Mouse (Mus musculus) liver, adult (tissue): ENCODE measurements around the gene Ninj1.

Experiments
- GATA4 ChIP-seq: IDR thresholded peaks from 2 replicates; pipeline ENCODE4 v1.6.1; 2014; ENCODE audit warnings: mild to moderate bottlenecking, low read length; ENCODE audit not compliant: insufficient replicate concordance

Gene Ninj1

DNA sequence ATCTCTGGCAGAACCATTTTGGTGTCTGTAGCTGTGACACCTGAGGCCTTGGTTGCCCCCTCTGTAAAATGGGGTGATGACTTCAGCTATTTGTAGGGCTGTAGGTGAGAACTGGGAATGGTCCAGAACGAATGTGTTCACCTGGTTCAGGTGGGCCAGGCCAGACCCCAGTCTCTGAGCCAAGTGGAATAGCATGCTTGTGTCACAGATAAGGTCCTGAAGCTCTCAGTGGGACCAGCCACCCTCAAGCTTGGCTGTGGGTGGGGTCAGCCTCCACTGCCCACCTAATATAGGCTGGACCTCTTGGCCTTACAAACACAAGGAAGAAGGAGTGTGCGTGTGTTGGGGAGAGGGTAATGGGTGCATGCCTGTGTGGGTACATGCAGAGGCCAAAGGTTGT, 19.1 kb downstream of the Ninj1 start:
- no peak for TF ChIP-seq GATA4

DNA sequence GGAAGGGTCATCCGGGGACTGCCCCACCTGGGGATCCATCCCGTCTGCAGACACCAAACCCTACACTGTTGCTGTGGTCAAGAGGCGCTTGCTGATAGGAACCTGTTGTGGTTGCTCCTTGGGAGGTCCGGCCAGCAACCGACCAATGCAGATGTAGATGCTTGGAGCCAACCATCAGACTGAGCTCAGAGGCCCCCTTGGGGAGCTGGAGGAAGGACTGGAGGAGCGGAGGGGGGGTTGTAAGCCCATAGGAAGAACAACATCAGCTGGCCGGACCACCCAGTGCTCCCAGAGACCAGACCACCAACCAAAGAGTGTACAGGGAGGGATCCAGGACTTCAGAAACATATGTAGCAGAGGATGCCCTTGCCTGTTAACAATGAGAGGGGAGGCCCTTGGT, 22.0 kb downstream of the Ninj1 start:
- no peak for TF ChIP-seq GATA4

GRCm38 (mm10) chr13:49212711-49213500, 25.6 kb downstream of the Ninj1 start:
- no peak for TF ChIP-seq GATA4

GRCm38 (mm10) chr13:49213531-49213932, 26.2 kb downstream of the Ninj1 start:
- TF ChIP-seq GATA4 = no peak

DNA sequence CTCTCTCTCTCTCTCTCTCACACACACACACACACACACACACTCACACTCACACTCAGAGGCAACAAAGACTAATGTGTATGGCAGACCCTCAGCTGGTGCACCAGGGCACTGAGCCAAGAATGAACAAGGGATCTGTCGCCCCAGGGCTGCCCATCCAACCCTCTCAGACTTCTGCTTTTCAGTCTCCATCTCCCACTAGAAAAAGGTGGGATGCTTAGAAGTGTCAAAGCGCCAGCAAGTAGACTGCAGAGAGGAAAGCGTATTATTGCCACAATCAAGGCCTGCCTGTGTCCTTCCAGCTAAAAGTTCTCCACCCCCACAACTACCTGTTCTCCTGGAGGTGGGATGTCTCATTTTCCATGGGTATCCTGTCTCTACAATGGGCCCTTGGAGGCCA, 27.2 kb downstream of the Ninj1 start:
- no peak for TF ChIP-seq GATA4

DNA sequence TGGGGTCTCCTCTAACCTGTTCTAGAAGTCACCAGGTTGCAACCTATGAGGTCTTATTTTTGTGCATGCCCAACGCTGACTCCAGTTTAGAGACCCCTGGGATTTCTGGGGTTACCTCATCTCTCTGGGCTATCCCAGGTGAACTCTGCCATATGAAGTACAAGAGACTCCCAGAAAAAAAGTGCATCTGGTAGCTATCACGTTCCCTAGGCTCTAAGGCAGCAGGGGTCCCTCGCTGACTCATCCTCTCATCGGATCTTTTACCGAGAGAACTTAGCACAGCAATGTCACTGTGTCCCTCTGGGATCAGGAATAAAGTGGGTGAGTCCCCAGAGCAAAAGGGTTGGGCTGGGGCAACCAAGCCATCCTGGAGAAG, 27.8 kb downstream of the Ninj1 start:
- TF ChIP-seq GATA4 = no peak

GRCm38 (mm10) chr13:49215504-49216219, 28.4 kb downstream of the Ninj1 start, which contains the start of gene Card19:
Card19 (minus strand) TSS chr13:49216037.
- TF ChIP-seq GATA4 = no peak

DNA sequence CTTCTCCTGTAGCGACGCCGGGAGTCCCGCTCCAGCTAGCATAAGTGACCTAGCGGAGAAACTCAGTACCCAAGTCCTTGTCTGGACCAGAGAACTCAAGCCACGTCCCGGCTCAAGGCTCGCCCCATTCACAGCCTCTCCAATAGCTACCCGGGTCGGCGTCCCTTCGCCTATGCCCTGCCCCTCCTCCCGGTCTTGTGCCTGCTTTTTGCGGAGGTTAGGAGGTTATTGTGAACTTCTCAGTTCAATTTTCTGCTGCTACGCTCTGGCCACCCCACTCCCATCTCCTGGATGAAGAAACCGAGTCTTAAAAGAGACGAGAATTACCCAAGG, 28.9 kb downstream of the Ninj1 start:
- no peak for TF ChIP-seq GATA4

- TF ChIP-seq GATA4 = no peak
Measured at GRCm38 (mm10) chr13:49216808-49217561, 29.7 kb downstream of the Ninj1 start.

GRCm38 (mm10) chr13:49218651-49219050, 31.4 kb downstream of the Ninj1 start:
- no peak for TF ChIP-seq GATA4

DNA sequence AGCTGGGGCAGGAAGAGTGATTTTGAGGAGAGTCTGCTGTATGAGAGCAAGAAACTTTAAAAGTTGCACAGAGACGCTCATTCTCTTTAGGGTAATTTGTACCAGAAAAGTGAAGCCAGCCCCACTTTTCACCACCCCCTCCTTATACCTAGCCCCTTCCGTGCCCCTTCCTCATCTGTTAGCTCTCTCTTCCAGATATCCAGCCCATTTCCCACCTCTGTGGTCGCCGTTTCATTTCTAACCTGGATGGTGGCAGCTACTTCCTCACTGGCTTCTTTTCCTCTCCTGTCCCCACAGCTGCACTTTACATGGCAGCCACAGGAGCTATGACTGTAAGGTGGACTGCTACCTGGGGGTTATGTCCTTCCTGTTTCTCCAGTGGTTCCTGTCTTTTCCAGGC, 32.1 kb downstream of the Ninj1 start:
- no peak for TF ChIP-seq GATA4

- TF ChIP-seq GATA4 = no peak
Measured at GRCm38 (mm10) chr13:49220912-49221311, 33.6 kb downstream of the Ninj1 start.

- TF ChIP-seq GATA4 = no peak
Measured at GRCm38 (mm10) chr13:49224314-49224713, 37.0 kb downstream of the Ninj1 start.

DNA sequence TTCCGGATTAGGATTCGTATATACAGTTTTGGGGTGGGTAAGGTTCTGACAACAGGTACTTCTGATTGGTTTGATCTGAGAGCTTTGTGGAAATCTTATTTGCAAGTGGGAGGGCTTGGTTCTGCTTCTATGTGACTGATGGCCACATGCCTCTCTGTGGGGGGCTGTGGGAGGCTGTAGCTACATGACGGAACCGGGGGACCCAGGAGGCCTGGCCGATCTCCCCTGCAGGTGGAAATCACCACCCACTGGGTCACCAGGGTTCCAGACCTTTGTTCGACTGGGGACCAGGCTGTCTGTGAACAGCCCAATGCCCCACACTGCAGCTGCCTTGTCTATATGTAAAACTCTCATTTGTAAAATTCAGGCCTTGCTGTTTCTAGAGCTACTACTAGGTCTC, 37.4 kb downstream of the Ninj1 start:
- no peak for TF ChIP-seq GATA4

- TF ChIP-seq GATA4 = no peak
Measured at GRCm38 (mm10) chr13:49225159-49225558, 37.9 kb downstream of the Ninj1 start.

- no peak for TF ChIP-seq GATA4
Measured at GRCm38 (mm10) chr13:49225633-49226032, 38.3 kb downstream of the Ninj1 start.
